Mouse (Mus musculus) layer of hippocampus, adult 18-20 months (tissue): Measurements from ENCODE around the gene Frmd4b. TPM values are rescaled to one million over a fixed set of nuclear protein-coding genes. Genes with fewer than 3 reads are reported as not detected.

Experiments
- DNase-seq, 2 experiments: peaks; one replicate each; pipeline ENCODE4 v3.0.0; 2022; ENCODE audit warnings: low spot score in 2 of 2
- long read RNA-seq: library from polyadenylated mRNA; stranded (forward); transcript quantifications from one replicate; pipeline ENCODE4 v2.0.0, GENCODE M21; 2021
- total RNA-seq, 2 experiments: library from RNA; stranded (reverse); gene quantifications; 2 replicates each; pipeline ENCODE4 v1.2.3; 2021

Gene Frmd4b
- 10 to 100 TPM; 24.1 to 25.2 TPM for total RNA-seq
- long read RNA-seq, full-length matches to known transcripts: 17 of 29 reads
- long read RNA-seq, partial matches to known transcripts: 7 of 29 reads
- long read RNA-seq, other reads (novel, unspliced or antisense): 5 of 29 reads

DNA sequence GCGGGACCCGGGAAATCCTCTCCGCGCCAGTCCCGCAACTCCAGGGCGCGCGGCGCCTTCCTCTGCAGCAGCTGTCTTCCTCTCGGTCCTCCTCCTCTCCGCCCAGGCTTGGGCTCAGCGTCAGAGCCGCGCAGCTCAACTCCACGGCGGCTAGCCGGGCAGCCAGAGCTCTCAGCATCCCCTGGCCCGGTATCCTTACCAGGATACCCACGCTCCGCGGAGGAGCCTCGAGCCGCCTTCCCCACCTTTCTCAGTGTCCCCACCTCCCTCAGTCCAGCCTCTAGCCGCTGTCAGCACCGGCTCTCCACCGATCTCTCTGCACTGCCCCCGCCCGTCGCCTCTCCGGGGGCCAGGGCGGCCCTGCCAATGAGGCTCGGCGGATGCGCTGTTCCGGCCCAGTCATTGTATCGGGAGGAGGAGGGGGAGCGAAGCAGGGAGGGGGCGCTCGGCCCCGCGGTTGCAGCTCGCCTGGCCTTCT lies at the start of gene Frmd4b:
TSS of gene Frmd4b (minus strand) at position 276 of the 478 bp plus-strand sequence.
- DNase-seq: peak; percentile 76 to 80

GRCm38 (mm10) chr6:97666417-97666816 lies 49.1 kb upstream of the Frmd4b start:
- DNase-seq: no peak

DNA sequence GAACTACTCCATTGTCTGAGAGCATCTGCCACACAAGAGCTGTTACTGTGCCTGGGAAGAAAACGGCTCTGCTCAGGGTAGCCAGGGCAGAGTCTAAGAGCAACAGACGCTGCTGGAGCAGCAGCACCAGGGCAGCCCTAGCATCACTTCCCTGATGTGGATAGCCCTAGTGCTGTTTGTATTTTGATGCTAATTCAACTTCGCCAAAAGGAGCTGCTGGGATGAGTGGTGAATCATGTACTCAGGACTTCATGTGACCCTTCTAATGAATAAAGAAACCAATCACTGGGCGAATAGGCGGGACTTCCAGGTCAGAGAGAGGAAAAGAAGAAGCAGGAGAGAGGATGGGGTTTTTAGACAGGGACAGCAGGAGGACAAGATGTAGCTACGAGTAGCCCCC lies 41.6 kb upstream of the Frmd4b start:
- DNase-seq: no peak

DNA sequence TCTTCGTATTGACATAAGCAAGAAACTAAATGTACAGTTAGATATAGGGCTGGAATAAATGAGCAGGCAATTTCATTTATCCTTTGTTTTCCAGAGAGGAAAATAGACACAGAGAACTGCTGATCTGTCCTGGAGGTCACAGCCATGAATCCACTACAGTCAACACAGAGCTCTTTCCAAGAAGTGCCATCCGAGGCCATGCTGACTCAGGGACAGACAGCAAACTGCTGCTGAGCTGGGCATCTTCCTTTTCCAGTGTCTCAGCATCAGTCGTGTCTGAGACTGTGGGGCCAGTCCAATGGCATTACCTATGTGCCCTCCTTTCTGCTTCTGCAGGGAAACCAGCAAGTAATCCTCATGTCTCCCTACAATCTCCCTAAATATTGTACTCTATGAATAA lies 38.6 kb upstream of the Frmd4b start:
- no peak for DNase-seq

DNA sequence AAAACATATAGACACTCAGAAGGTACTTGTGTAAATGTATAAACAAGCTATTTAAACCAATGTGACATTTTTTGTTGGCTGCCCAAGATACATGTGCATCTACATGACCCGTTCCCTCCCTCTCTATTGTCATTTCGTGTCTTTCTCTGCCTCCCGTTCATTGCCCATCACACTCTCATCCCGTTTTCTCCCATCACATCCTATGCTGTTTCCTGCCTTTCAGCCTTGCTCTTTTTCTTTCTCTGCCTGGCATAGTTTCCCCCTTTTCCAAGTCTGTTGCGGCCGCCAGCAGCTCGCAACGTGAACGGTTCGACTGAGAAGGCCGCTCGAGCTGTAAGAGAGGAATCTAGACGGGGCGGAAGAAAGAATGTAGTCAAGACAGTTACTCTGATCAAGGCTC lies 30.2 kb upstream of the Frmd4b start:
- no peak for DNase-seq

DNA sequence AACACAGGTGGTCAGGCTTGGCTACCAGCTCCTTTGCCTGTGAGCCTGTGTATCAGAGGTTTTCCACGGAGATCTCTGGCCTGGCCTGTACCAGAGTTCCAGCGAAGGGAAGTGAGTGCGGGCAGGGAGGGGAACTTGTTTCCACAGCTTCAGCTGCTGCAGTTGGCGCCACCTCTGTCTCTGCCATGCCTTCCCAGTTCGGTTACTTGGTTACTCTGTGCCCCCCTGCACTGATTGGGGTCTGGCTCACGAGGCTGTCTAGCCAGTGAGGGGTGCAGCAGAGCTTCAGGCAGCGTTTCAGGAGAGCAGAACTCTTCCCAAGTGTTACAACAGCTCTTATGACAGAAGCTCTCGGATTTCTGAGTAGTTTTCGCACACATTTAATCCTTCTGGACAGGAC lies 6.0 kb upstream of the Frmd4b start:
- no peak for DNase-seq

- DNase-seq: peak in 1 of 2 experiments; percentile 30
Measured at GRCm38 (mm10) chr6:97622236-97622635, 4.9 kb upstream of the Frmd4b start.

- no peak for DNase-seq
Measured at GRCm38 (mm10) chr6:97617774-97618173, 433 bp upstream of the Frmd4b start.

DNA sequence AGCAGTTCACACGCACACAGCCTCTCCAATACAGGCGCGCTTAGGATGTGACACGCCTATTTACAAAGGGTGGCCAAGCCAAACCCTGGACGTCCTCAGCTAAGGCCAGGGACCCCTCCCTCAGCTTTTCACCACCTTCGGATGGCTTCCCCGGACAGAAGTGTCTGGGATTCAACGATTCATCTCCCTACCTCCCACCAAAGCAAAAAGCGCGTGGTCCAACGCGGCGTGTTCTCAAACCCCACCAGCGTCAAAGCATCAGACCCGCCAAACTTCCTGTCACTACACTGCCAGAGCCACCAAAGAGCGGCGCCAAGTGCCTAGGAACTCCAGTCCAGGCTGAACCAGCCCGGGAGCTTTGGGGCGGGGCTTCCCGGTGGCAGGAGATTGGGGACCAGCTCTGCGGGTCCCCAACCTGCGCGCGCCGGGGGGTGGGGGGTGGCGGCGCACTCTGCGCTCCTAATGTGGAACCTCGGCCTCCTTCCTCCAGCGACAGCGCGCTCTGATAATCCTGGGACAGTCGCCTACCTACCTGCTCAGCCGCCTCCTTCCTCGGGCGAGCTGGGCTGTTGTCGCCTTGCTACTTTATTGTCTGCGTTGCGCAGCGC lies 579 bp downstream of the Frmd4b start:
- peak; percentile 40 to 70 for DNase-seq

- no peak for DNase-seq
Measured at GRCm38 (mm10) chr6:97615901-97616461, 1.4 kb downstream of the Frmd4b start.

- DNase-seq: no peak
Measured at GRCm38 (mm10) chr6:97614179-97614578, 3.2 kb downstream of the Frmd4b start.

GRCm38 (mm10) chr6:97612861-97613260 lies 4.5 kb downstream of the Frmd4b start:
- DNase-seq: no peak

- no peak for DNase-seq
Measured at GRCm38 (mm10) chr6:97610051-97610450, 7.3 kb downstream of the Frmd4b start.

GRCm38 (mm10) chr6:97607646-97608045 lies 9.7 kb downstream of the Frmd4b start:
- DNase-seq: no peak

GRCm38 (mm10) chr6:97595218-97595617 lies 22.1 kb downstream of the Frmd4b start:
- no peak for DNase-seq

GRCm38 (mm10) chr6:97594589-97594988 lies 22.8 kb downstream of the Frmd4b start:
- no peak for DNase-seq

DNA sequence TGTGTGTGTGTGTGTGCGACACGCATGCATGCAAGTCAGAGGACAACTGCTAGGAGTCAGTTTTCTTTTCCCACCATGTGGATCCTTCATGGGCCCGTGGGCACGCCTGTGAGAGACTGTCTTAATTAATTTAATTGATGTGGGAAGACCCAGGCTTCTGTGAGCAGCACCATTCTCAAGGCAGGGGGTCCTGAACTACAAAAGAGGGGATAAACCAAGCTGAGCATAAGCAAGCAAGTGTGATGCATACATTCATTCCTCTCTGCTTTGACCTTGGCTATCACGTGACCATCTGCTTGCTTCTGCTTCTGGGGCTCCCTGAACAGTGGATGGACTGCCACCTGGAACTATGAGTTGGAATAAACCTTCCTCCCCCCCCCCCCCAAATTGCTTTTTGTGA lies 27.1 kb downstream of the Frmd4b start:
- no peak for DNase-seq

DNA sequence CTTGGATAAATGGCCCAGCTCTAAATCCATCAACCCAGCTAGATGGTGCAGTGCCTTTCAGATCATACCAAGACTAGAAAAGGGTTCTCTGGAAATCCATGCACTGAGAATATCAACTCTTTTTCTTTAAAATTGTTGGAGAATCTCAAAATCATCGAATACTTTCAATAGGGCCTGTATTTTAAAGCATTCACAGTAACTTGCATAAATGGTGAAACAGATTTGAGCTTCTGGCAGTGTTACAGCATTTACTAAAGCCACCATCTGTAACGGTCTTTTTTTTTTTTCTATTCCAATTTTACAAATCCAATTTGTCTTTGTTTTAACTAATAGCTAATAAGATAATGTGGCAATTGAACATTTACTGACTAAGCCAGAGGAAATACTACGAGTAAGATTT lies 27.8 kb downstream of the Frmd4b start:
- DNase-seq: peak in 1 of 2 experiments; percentile 40

GRCm38 (mm10) chr6:97589031-97589430 lies 28.3 kb downstream of the Frmd4b start:
- no peak for DNase-seq

DNA sequence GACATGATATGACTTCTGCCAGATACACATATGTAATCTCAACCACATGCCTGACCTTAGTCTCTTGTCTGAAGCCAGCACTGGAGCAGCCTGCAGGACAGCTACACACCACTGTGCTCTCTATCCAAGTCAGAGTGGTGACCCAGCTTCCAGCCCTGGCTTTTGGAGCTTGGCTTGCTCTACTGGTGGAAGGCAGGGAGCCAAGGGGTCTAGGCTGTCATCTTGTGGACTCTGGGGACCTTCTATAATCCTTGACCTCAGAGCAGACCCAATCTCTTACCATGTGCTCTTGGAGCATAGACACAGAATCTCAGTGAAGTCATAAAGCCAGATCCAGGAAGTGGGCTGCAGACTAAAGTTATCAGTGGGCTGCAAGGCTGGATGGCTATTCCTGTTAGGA lies 30.7 kb downstream of the Frmd4b start:
- DNase-seq: no peak

DNA sequence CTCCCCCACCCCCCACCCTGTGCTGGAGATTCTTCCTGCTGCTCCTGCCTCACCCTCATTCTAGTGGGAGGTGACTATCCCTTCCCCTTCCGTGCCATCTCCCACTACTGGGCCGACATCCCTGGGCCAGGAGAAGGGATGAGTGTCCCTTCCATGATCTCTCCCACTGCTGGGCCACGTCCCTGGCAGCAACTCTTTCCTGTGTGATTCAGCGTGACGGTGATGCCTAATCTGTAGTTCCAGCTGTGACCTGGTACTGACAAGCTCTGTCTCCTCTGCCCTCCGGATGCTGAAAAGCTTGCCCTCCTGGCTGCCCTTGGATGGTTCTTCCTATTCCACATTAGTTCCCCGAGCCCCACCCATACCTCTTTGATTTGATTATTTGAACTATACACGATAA lies 31.3 kb downstream of the Frmd4b start:
- DNase-seq: no peak

DNA sequence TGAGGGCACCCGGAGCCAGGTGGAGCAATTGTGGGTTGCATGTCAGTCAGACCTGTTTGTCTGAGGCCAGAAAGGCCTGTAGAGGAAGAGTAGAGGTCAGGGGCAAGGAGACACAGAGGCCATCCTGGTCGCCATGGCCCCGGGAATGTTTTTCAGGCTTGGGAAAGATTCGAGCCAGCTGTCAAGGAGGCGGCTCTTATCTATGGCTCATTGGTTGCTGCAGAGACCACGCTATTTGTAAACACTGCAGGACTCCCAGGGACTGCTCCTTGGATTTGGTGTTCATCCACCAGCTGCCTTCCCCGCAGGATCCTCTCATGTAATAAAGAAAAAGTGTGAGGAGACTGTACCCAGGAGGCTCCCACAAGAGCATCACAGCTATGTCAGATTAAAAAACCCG lies 34.6 kb downstream of the Frmd4b start:
- DNase-seq: no peak

GRCm38 (mm10) chr6:97581941-97582340 lies 35.4 kb downstream of the Frmd4b start:
- no peak for DNase-seq
